8 mouse cellular contexts compared by ENCODE assay signal in the genomic region with DNA sequence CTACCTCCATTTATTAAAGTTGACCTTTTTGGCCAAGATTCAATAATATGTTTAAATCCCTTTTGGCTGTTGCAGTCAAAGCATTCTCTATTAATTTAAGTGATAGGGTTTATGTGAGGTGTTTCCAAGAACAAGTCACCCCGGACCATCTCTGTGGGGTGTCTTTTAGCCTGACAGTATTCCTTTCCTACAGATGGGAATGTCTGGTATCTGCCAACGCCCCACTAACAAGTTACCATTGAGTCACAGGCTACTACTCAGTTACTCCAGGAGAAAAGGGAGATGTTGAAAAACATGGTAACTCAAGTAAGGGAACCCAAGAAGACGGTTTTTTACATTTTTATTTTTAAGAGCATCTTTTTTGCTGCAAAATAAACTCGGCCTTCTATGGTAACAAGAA. TPM values are rescaled to one million over a fixed set of nuclear protein-coding genes. Genes with fewer than 3 reads are reported as not detected.
DNase-seq lines count a peak whose midpoint lies in the region; ATAC-seq and TF ChIP-seq lines count a peak whose summit lies in the region.

No protein-coding gene starts in this region.

- DNase-seq in heart, postnatal 0 days (ENCODE audit: low spot score) = no peak
- DNase-seq in heart, postnatal 25 days (ENCODE audit: low spot score) = no peak
- peak; percentile 0 for DNase-seq in embryonic facial prominence, embryonic 11.5 days (ENCODE audit: low spot score)
- DNase-seq in right cerebral cortex, postnatal 14 days = no peak
- no peak for DNase-seq in right cerebral cortex, adult 18-20 months
- no peak for DNase-seq in retina, embryonic 14.5 days (ENCODE audit: low spot score)

- intact Hi-C loops in heart, postnatal 25 days (cut with DNase I) = loop anchor here (5.0 kb wide), 1 partner anchor 367 kb away; a partner anchor contains a TSS

- H3K36me3 ChIP-seq in heart, postnatal 0 days (replicated peaks; ENCODE audit: control insufficient read depth, insufficient read depth, low read length) = peaks cover 26% of the 10 kb centered on the region
- H3K36me3 ChIP-seq in embryonic facial prominence, embryonic 11.5 days (replicated peaks; ENCODE audit: control insufficient read depth, insufficient read depth, low read depth, low read length) = peaks cover 4% of the 10 kb centered on the region
- H3K36me3 ChIP-seq in hindbrain, embryonic 16.5 days (ENCODE audit: control insufficient read depth, insufficient read depth, low read length) = peaks cover 12% of the 10 kb centered on the region
- peaks cover 37% of the 10 kb centered on the region for H3K36me3 ChIP-seq in midbrain, embryonic 12.5 days

- H3K4me1 ChIP-seq in heart, postnatal 0 days (ENCODE audit: control insufficient read depth, insufficient read depth) = peaks cover 20% of the 10 kb centered on the region; the same call in 1 of the 2 replicates
- no peaks in the 10 kb centered on the region; the same call in 1 of the 2 replicates for H3K4me1 ChIP-seq in embryonic facial prominence, embryonic 11.5 days (ENCODE audit: control insufficient read depth, insufficient read depth, low read length)
- peaks cover 20% of the 10 kb centered on the region for H3K4me1 ChIP-seq in hindbrain, embryonic 16.5 days (ENCODE audit: control insufficient read depth, insufficient read depth, low read depth, low read length)
- H3K4me1 ChIP-seq in midbrain, embryonic 12.5 days = peaks cover 27% of the 10 kb centered on the region

- H3K27ac ChIP-seq in heart, postnatal 0 days (ENCODE audit: low read depth) = no peak overlapping the region
- no peak overlapping the region for H3K27ac ChIP-seq in embryonic facial prominence, embryonic 11.5 days (replicated peaks; ENCODE audit: low read depth, low read length)
- H3K27ac ChIP-seq in hindbrain, embryonic 16.5 days (ENCODE audit: low read depth, low read length) = peak overlapping the region; percentile 98; the same call in 1 of the 2 replicates
- no peak overlapping the region for H3K27ac ChIP-seq in midbrain, embryonic 12.5 days (replicated peaks)

- peak overlapping the region; percentile 68 for H3K4me2 ChIP-seq in heart, postnatal 0 days (ENCODE audit: low read depth, low read length)
- peak overlapping the region; percentile 75; the same call in 1 of the 2 replicates for H3K4me2 ChIP-seq in embryonic facial prominence, embryonic 11.5 days (ENCODE audit: low read depth, low read length)
- peak overlapping the region; percentile 71 for H3K4me2 ChIP-seq in hindbrain, embryonic 16.5 days (ENCODE audit: low read length)
- H3K4me2 ChIP-seq in midbrain, embryonic 12.5 days (replicated peaks) = peak overlapping the region; percentile 77

- peak overlapping the region; percentile 78 for H3K4me3 ChIP-seq in heart, postnatal 0 days (ENCODE audit: low read depth, low read length)
- peak overlapping the region; percentile 96 for H3K4me3 ChIP-seq in embryonic facial prominence, embryonic 11.5 days (ENCODE audit: low read depth, low read length)
- H3K4me3 ChIP-seq in hindbrain, embryonic 16.5 days (ENCODE audit: low read length) = peak overlapping the region; percentile 90
- H3K4me3 ChIP-seq in midbrain, embryonic 12.5 days = peak overlapping the region; percentile 95

- no peaks in the 10 kb centered on the region for H3K27me3 ChIP-seq in heart, postnatal 0 days (ENCODE audit: control insufficient read depth, insufficient read depth, low read length)
- H3K27me3 ChIP-seq in embryonic facial prominence, embryonic 11.5 days (ENCODE audit: control insufficient read depth, insufficient read depth, low read length) = no peaks in the 10 kb centered on the region
- no peaks in the 10 kb centered on the region for H3K27me3 ChIP-seq in hindbrain, embryonic 16.5 days (replicated peaks; ENCODE audit: control insufficient read depth, insufficient read depth, low read length)
- H3K27me3 ChIP-seq in midbrain, embryonic 12.5 days = no peaks in the 10 kb centered on the region

- peak overlapping the region; percentile 80; the same call in 1 of the 2 replicates for H3K9ac ChIP-seq in heart, postnatal 0 days (replicated peaks; ENCODE audit: low read depth, low read length)
- no peak overlapping the region for H3K9ac ChIP-seq in embryonic facial prominence, embryonic 11.5 days (replicated peaks; ENCODE audit: low read length)
- H3K9ac ChIP-seq in hindbrain, embryonic 16.5 days (ENCODE audit: low read depth, low read length) = peak overlapping the region; percentile 97; the same call in 1 of the 2 replicates
- peak overlapping the region; percentile 95; the same call in 1 of the 2 replicates for H3K9ac ChIP-seq in midbrain, embryonic 12.5 days (replicated peaks)

- TF ChIP-seq CTCF in heart, postnatal 0 days (IDR thresholded peaks at IDR 0.05; ENCODE audit: low read depth) = no peak

- TF ChIP-seq EP300 in heart, postnatal 0 days (IDR thresholded peaks at IDR 0.05; ENCODE audit: low read depth) = no peak

- H3K9me3 ChIP-seq in heart, postnatal 0 days (replicated peaks; ENCODE audit: control insufficient read depth, low read length) = no peaks in the 10 kb centered on the region
- H3K9me3 ChIP-seq in embryonic facial prominence, embryonic 11.5 days (replicated peaks; ENCODE audit: control insufficient read depth, low read length) = no peaks in the 10 kb centered on the region
- no peaks in the 10 kb centered on the region for H3K9me3 ChIP-seq in hindbrain, embryonic 16.5 days (ENCODE audit: control insufficient read depth, low read length)
- H3K9me3 ChIP-seq in midbrain, embryonic 12.5 days = no peaks in the 10 kb centered on the region

- 51% methylated on average over 4 of the region's 4 CpGs for WGBS in heart, postnatal 0 days
- 57% methylated on average over 4 of the region's 4 CpGs for WGBS in embryonic facial prominence, embryonic 11.5 days
- WGBS in hindbrain, embryonic 16.5 days = 57% methylated on average over 4 of the region's 4 CpGs
- 64% methylated on average over 4 of the region's 4 CpGs for WGBS in midbrain, embryonic 12.5 days

- ATAC-seq in heart, postnatal 0 days (ENCODE audit: insufficient read depth, low read depth) = no peak
- ATAC-seq in embryonic facial prominence, embryonic 11.5 days (replicated peaks; ENCODE audit: insufficient number of reproducible peaks, low FRiP score, low TSS enrichment, low read depth) = no peak
- ATAC-seq in hindbrain, embryonic 16.5 days = no peak
- ATAC-seq in midbrain, embryonic 12.5 days (ENCODE audit: low FRiP score, low read depth) = no peak

RNA-seq across cellular contexts. Expression of a gene that starts 1.1 kb away (rescaled TPM):
- total RNA-seq in heart, postnatal 0 days (2014; rRNA removed; ENCODE audit: low replicate concordance) = 31.7 and 57.1 TPM in 2 replicates
- polyA plus RNA-seq in heart, postnatal 0 days (2015; fragmentation: Nextera tagmentation; extraction: Ambion mirVana) = 12.0 and 15.0 TPM in 2 replicates
- 10 to 100 TPM; 17.1 to 18.9 TPM for total RNA-seq in heart, postnatal 25 days (2021)
- polyA plus RNA-seq in embryonic facial prominence, embryonic 11.5 days (2014; fragmentation: Nextera tagmentation; extraction: Ambion mirVana) = 9.6 and 13.2 TPM in 2 replicates
- polyA plus RNA-seq in hindbrain, embryonic 16.5 days (2015; fragmentation: Nextera tagmentation; extraction: Ambion mirVana) = 18.8 and 23.1 TPM in 2 replicates
- 23.1 and 27.8 TPM in 2 replicates for polyA plus RNA-seq in midbrain, embryonic 12.5 days (2016; fragmentation: Nextera tagmentation; extraction: Ambion mirVana)

RNA-seq across cellular contexts. Expression of a gene that starts 1.5 kb away (rescaled TPM):
- 27.4 and 42.9 TPM in 2 replicates for total RNA-seq in heart, postnatal 0 days (2014; rRNA removed; ENCODE audit: low replicate concordance)
- polyA plus RNA-seq in heart, postnatal 0 days (2015; fragmentation: Nextera tagmentation; extraction: Ambion mirVana) = 30.5 and 32.4 TPM in 2 replicates
- 10 to 100 TPM; 30.6 to 31.4 TPM for total RNA-seq in heart, postnatal 25 days (2021)
- 53.1 and 54.4 TPM in 2 replicates for polyA plus RNA-seq in embryonic facial prominence, embryonic 11.5 days (2014; fragmentation: Nextera tagmentation; extraction: Ambion mirVana)
- 79.7 and 103 TPM in 2 replicates for polyA plus RNA-seq in hindbrain, embryonic 16.5 days (2015; fragmentation: Nextera tagmentation; extraction: Ambion mirVana)
- polyA plus RNA-seq in midbrain, embryonic 12.5 days (2016; fragmentation: Nextera tagmentation; extraction: Ambion mirVana) = 98.0 and 98.4 TPM in 2 replicates

RNA-seq across cellular contexts. Expression of a gene that starts 30.7 kb away (rescaled TPM):
- 65.0 and 610 TPM in 2 replicates for total RNA-seq in heart, postnatal 0 days (2014; rRNA removed; ENCODE audit: low replicate concordance)
- polyA plus RNA-seq in heart, postnatal 0 days (2015; fragmentation: Nextera tagmentation; extraction: Ambion mirVana) = 54.5 and 65.2 TPM in 2 replicates
- total RNA-seq in heart, postnatal 25 days (2021) = 10 to 100 TPM; 45.4 to 93.0 TPM
- polyA plus RNA-seq in embryonic facial prominence, embryonic 11.5 days (2014; fragmentation: Nextera tagmentation; extraction: Ambion mirVana) = 14.1 and 16.3 TPM in 2 replicates
- 7.1 and 8.5 TPM in 2 replicates for polyA plus RNA-seq in hindbrain, embryonic 16.5 days (2015; fragmentation: Nextera tagmentation; extraction: Ambion mirVana)
- polyA plus RNA-seq in midbrain, embryonic 12.5 days (2016; fragmentation: Nextera tagmentation; extraction: Ambion mirVana) = 26.6 and 31.6 TPM in 2 replicates

RNA-seq across cellular contexts. Expression of a gene that starts 49.9 kb away (rescaled TPM):
- 78.4 and 80.3 TPM in 2 replicates for total RNA-seq in heart, postnatal 0 days (2014; rRNA removed; ENCODE audit: low replicate concordance)
- 29.9 and 31.4 TPM in 2 replicates for polyA plus RNA-seq in heart, postnatal 0 days (2015; fragmentation: Nextera tagmentation; extraction: Ambion mirVana)
- 10 to 100 TPM; 70.9 to 76.5 TPM for total RNA-seq in heart, postnatal 25 days (2021)
- 23.6 and 23.8 TPM in 2 replicates for polyA plus RNA-seq in embryonic facial prominence, embryonic 11.5 days (2014; fragmentation: Nextera tagmentation; extraction: Ambion mirVana)
- 51.2 and 52.0 TPM in 2 replicates for polyA plus RNA-seq in hindbrain, embryonic 16.5 days (2015; fragmentation: Nextera tagmentation; extraction: Ambion mirVana)
- polyA plus RNA-seq in midbrain, embryonic 12.5 days (2016; fragmentation: Nextera tagmentation; extraction: Ambion mirVana) = 36.0 and 36.4 TPM in 2 replicates
